Mouse (Mus musculus) left cerebral cortex, adult 8-10 months (tissue): ENCODE data around the gene Trmt13. TPM values are rescaled to one million over a fixed set of nuclear protein-coding genes. Genes with fewer than 3 reads are reported as not detected.
"Not testable (repeated sequence)": the region's sequence is repeated elsewhere in the genome, so short reads cannot be mapped to it uniquely, and the experiment has no call there.

Source experiments
- DNase-seq, 2 experiments: peaks; one replicate each; pipeline ENCODE4 v3.0.0; 2022; ENCODE audit warnings: low spot score in 2 of 2
- total RNA-seq, 4 experiments: library from RNA; stranded (reverse); gene quantifications; 2 replicates each; pipeline ENCODE4 v1.2.4; 2022

Gene Trmt13
- total RNA-seq, 4 experiments from 2014 or later, result 16.8 to 21.1 (median 19.8) TPM

DNA sequence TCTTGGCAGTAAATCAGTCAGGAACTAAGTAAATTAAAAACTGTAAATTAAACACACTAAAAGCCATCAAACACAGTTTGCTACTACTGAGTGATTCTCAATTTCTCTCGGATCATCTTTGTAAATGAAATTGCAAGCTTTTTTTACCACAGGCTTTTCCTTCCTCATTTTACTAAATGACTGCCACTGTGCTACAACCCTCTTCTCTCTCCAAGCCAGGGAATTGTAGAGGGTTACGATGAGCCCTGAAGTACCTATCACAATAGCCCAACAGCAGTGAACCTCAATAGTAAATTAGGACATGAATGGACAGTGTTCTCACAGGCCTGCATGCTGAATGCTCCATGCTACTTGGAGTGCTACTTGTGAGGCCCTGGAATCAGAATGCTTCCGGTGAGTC is 19.7 kb upstream of the Trmt13 start:
- DNase-seq, result no peak

DNA sequence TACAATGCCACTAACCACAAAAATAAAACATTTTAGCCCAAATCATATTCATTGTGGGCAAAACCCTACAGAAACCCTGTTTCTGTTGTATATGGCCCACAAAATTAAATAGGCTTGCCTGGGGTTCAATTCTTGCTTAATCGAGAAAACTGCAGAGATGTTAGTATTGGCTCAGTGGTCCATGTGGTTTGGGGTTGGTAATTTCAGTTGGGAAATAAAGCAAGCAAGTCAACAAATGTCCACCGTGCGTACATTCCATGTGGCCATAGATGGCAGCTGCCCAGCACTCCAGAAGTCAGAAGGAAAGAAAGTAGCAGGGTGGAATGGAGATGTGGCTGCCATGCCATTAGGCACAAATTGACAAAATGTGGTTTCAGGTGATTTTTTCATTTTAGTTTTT is 18.6 kb upstream of the Trmt13 start:
- DNase-seq, result no peak

DNA sequence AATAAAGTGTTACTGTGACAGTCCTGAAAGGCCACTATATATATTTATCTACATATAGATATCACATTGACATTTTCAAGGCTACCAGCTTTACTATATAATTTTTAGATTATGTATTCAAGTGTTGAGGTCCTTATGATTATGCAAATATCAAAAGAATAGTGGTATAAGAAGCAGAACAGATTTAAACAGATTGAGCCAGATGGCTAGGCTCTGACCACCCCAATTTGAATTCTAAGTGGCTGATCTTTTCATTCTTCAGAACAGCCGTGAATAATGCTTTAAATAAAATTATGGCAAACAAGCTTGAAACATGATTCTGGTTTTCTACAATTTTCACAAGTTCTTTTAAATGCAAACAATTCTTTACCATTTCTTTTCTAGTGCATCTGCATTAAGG is 17.1 kb upstream of the Trmt13 start:
- DNase-seq, result no peak

DNA sequence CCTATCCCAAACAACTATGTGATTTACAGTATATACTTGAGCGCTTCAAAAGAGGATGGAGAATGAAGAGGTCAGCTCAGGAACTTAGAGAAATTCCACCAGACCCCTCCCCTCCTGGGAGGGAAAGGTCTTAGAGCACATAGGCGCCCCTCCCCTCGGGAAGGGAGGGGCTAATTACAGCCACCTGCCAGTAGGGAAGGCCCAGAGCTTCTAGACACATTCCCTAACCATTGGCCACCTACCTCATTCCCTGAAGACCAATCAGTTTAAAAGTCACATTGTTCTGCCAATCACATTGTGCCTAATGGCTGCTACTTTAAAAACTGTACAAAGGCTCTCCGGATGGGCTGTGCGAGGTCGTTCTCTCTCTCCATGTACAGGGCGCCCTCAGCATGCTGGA is 8.3 kb upstream of the Trmt13 start:
- no peak for DNase-seq

- DNase-seq, result no peak
Observed at GRCm38 (mm10) chr3:116620636-116621370, 6.4 kb upstream of the Trmt13 start.

GRCm38 (mm10) chr3:116618855-116619254 is 4.5 kb upstream of the Trmt13 start:
- DNase-seq, result no peak

GRCm38 (mm10) chr3:116615318-116616068 is 1.1 kb upstream of the Trmt13 start:
- no peak for DNase-seq

DNA sequence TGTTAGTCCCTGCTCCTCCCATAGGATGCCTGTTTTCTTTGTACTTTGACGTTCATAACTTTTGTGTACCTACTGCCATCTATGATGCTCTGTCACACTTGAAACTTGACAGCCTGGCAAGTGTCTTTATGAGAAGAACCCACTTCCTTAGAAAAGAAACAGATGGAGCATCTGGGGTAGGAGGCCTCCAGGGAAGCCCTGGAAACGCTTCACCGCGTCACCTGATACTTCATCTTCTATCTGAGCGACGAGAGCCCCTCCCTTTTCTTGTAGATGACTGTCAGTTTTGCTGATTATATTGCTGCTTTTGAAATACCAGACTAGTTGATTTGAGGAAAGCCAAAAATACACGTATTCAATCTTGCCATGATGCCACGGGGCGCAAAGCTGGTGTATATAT is 9.8 kb downstream of the Trmt13 start:
- DNase-seq, result no peak

DNA sequence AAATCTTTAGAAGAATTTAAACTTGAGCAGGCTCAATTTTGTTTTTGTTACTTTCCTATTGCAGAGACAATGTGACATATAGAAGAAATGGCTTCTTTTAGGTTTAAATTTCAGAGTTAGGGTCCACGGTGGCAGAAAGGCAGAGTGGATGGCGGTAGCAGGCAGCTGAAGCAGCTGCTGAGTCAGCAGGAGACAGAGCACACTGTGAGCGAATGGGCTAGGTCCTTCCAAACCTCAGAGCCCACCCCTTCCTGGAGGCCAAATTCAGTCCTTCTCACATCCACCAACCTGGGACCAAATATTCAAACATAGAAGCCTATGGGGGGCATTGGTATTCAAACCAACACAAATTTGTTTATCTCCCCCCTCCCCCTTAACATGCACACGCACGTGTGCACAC is 12.6 kb downstream of the Trmt13 start:
- no peak for DNase-seq

- no peak for DNase-seq
Observed at GRCm38 (mm10) chr3:116601005-116601404, 13.4 kb downstream of the Trmt13 start.

DNA sequence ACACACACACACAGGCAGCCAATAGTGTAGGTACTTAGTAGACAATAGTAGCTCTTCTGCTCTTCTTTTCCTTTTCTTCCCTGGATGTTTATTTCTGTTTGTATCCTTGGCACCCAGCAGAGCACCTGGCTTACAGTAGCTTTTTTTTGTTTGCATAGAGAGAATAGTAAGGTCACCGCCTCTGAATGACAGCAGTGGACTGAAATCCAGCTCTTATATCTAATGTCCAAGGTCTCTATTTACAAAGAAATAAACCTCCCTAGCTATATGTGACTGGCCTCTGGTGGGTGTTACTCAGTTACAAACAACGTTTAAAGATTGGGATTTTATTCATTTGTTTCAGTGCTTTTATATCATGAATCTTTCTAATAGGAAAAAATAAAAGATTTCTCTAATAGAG is 14.7 kb downstream of the Trmt13 start:
- DNase-seq, result no peak

- DNase-seq, result no peak
Observed at GRCm38 (mm10) chr3:116595603-116595991, 18.8 kb downstream of the Trmt13 start.

DNA sequence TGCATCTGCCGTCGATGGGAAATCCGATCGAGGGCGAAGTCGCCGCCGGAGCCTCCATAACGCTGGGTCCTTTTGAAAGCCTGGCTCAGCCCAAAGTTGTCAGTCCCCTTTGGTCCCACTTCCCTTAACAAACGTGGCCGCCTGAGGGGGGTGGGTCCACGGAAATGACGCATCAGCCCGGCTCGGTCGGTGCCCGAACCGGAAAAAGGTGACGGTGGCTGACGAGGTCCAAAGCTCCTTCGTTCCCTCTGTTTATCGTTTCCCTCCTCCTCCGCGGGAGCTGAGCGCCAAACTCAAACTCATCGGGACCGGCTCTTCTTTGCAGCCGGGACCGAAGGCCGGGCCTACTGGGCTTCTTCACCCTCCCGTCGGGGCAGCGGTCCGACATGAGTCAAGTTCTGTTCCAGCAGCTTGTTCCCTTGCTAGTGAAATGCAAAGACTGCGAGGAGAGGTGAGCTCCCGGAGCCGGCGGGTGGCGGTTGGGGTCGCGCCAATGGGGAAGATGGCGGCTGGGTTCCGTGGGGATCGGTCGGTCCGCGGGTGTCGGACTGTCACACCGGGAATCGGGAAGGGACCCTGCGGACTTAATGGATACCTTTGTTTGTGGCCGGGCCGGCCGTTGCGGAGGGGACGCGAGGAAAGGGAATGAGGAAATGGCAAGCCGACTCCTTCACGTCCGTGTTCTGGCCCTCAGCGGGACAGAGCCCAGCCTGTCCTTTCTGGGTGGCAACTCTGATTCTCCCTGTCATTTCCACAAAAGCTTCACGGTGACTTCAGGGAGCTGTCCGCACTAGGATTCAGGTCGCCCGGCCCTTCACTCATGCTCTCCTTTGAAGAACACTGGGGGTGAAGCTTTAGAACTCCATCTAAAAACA is 19.4 kb downstream of the Trmt13 start, which contains the start of gene Sass6:
Gene Sass6, plus strand, starts transcription at position 255 of the 875 bp plus-strand sequence.
- peak; percentile 95 to 100 for DNase-seq

DNA sequence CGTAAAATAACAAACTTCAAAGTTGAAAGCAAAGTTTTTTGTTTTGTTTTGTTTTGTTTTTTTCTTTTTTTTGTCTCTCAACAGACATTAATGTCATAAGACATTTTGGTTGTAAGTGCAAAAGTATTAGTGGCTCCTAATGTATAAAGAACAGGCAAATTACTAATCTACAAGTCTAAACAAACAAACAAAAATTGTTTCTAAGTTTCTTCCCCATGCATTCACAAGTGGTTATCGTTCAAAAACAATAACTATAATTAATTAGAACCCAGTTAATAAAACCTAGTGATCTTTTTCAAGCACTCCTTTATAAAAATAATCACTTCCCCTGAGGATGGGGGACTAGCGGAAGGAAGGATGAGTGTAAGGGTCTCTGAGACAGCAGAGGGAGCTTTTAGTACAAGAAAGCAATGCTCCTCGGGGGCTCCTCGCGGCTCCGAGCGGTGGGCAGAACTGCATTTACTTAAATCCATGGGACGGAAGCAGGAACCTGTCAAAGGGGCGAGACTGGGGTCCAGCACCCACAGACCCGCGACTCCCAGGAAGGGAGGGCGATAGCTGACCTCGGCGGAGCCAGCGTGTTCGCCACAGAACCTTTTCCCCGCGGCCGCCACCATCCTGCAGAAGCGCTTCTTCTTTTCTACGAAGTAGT is 20.2 kb downstream of the Trmt13 start:
- DNase-seq, result no peak

DNA sequence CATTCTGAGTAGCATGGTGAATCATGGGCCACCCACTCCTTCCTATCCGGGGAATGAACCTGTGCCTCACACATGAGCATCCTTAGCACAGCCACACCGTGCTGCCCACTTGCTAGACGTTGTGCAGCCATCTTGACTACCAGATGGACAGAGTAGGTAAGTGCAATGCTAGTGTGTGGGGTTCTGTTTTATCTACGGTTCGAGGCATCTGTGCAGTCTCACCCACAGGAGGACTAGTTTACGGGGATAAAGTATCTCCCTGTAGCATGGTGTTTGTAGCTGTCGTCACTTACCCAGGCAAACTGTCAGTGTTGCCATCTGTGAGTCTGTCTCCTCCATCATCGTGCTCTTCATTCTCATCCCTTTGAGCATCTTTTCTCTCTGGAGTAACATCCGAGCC is 32.2 kb downstream of the Trmt13 start:
- peak in 1 of 2 experiments; percentile 79 for DNase-seq

GRCm38 (mm10) chr3:116577286-116577685 is 37.1 kb downstream of the Trmt13 start:
- DNase-seq, result no peak

DNA sequence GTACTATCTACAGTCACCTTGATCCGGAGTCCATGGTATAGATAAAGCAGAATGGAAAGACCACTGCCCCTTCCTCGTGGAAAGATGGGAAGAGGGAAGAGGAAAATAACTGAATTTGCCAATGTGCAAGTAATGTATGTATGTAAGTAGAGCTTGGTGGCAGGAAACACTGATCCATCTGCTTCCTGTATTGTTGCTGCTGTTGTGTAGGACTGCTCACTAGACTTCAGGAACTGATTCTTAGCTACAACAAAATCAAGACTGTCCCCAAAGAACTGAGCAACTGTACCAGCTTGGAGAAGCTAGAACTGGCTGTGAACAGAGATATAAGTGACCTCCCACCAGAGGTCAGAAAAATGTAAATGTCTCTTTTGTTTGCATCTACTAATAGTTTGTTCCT is 43.8 kb downstream of the Trmt13 start:
- no peak for DNase-seq

GRCm38 (mm10) chr3:116563095-116563492 is 51.3 kb downstream of the Trmt13 start:
- DNase-seq, result no peak

GRCm38 (mm10) chr3:116562408-116563094 is 51.8 kb downstream of the Trmt13 start, which contains the start of gene Lrrc39:
Gene Lrrc39 (plus strand): TSS chr3:116562973.
- no peak for DNase-seq

GRCm38 (mm10) chr3:116561315-116561714 is 53.1 kb downstream of the Trmt13 start:
- not testable (repeated sequence) for DNase-seq

GRCm38 (mm10) chr3:116551362-116551761 is 63.0 kb downstream of the Trmt13 start:
- no peak for DNase-seq
